Mouse (Mus musculus) CD4-positive, CD25-positive, alpha-beta regulatory T cell (primary cell): Measurements from ENCODE around the gene Josd2. TPM values are rescaled to one million over a fixed set of nuclear protein-coding genes. Genes with fewer than 3 reads are reported as not detected.

Experiments used
- polyA plus RNA-seq: library from polyadenylated mRNA; unstranded; fragments of 100-300 nt; shearing (Covaris generic); gene quantifications from one replicate; pipeline ENCODE4 v1.2.1, GENCODE M21; 2017

The Josd2 gene
- 111 TPM for polyA plus RNA-seq

DNA sequence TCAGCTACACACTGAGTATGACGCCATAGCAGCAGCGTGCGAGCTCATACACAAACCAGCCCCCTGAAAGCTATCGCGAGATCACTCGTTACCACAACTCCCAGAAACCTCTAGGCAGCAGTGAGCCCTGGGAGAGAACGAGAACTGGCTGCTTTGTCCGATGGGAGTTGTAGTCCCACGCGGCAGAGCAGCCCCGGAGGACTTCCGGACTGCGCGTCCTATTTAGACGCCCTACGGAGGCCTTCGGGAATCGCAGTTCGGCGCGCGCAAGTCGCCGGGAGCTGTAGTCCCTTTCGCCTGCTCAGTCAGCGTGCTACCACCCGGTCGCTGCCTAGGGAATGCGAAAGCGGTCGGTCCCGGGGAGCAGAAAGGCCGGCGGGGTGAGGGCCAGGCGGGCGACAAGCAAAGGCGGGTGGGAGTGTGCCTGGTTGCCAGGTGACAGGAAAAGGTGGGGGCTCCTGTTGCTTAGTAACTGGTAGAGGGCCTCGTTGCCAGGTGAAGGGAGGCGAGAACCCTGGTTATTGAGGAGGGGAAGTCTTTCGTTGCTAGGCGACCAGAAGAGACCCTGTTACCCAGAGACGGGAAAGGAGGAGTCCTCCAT is at the start of gene Josd2:
Josd2 (plus strand) TSS at position 170 of the 601 bp plus-strand sequence.

DNA sequence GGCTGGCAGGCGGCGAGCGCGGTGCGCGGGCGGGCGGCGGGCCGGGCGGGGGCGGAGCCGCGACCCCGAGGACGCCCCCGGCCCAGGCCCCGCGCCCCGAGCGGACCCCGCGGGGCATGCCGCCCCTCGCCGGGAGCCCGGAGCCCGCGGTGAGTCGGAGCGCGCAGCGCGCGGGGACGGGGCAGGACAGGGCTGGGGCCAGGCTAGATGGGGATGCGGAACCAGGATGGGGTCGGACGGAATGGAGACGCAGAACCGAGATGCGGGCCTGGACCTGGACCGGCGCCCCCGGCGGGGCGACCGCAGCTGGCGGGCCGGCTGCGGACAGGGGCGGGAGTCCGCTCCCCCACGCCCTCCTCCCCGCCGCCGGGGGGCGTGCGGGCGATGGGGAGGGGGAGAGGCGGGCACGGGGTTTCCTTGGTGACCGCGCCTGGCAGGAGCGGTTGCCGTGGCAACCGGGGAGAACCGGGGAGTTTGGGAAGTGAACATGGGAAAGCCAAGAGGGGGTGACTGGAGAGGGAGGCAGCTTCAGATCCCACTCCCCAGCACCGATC is 38.7 kb upstream of the Josd2 start, which contains the start of gene Lrrc4b:
Lrrc4b (plus strand) TSS at position 51 of the 554 bp plus-strand sequence.

DNA sequence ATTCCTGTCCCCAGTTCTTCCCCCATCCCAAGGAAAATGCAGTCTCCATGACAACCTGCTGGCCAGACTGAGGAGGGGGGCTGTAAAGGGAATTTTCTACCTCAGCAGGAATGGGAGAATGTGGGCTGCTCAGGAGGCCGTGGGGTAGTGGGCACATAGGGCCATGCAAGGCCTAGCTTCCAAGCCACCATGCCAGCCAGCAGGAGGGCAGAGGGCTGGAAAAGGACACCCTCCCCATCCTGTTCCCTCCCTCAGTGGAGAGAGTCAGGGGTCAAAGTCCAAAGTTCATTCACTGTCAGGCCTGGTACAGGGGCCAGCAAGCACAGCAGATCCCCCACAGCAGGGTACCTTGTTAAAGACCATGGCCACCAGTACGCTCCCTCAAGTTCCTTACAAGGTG is 2.7 kb upstream of the Josd2 start, which contains the start of gene Aspdh:
Aspdh (plus strand) TSS at position 281 of the 400 bp plus-strand sequence.

DNA sequence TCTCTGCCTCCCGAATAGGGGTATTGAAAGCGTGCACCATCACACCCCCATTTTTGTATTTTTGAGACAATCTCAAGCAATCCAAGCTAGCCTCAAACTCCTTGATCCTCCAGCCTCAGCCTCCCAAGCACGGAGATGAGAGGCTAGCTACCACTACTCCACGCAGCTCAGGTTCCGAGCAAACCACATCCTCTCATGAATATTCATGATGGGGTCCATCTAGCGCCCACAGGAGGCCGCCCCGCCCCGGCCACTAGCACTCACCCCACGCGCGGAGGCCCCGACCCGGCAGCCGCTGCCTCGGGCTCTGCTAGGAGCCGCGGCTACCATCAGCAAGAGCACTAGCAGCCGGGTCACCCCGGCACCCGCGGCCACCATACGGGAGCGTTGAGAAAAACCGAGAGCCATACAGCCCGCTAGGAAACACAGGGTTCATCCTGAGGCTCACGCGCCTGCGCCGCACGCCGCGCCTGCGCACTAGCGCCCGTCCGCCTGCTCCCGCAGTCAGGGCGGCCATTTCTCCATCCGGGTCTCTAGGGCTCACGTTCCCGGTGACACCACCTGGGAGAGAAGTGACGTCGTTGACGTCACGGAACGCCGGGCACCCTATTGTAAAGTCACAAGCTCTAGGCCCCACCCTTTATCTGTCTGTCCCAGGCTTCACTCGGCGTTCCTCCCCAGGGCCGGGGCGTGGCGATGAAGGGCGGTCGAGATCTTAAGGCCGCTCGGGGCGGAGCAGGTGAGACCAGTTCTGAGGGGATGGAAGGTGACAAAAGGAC is 28.4 kb downstream of the Josd2 start, which contains the start of the genes Emc10 and Fam71e1:
Emc10 (minus strand) TSS at position 538 of the 779 bp plus-strand sequence.
Fam71e1 (plus strand) TSS at position 590 of the 779 bp plus-strand sequence.

Other genes starting within 250 kb of the Josd2 start
- not detected for gene Klk1, start 242.6 kb upstream of the Josd2 start, polyA plus RNA-seq
- gene Gm36864, start 231.8 kb upstream of the Josd2 start, polyA plus RNA-seq, result not detected
- 2.1 TPM for gene 1700028J19Rik, start 221.3 kb upstream of the Josd2 start, polyA plus RNA-seq
- gene 2410002F23Rik, start 221.3 kb upstream of the Josd2 start, polyA plus RNA-seq, result 189 TPM
- 0.28 TPM for gene Acp4, start 210.6 kb upstream of the Josd2 start, polyA plus RNA-seq
- not detected for gene Gm15517, start 206.5 kb upstream of the Josd2 start, polyA plus RNA-seq
- gene Clec11a, start 161.1 kb upstream of the Josd2 start, polyA plus RNA-seq, result 0.31 TPM
- 0.16 TPM for gene Shank1, start 157.7 kb upstream of the Josd2 start, polyA plus RNA-seq
- gene Syt3, start 83.9 kb upstream of the Josd2 start, polyA plus RNA-seq, result 0.28 TPM
- 0.71 TPM for gene 1700008O03Rik, start 82.2 kb upstream of the Josd2 start, polyA plus RNA-seq
- not detected for gene Lrrc4b, start 39.0 kb upstream of the Josd2 start, polyA plus RNA-seq
- 0.28 TPM for gene Aspdh, start 2.6 kb upstream of the Josd2 start, polyA plus RNA-seq
- 188 TPM for gene Emc10, start 28.5 kb downstream of the Josd2 start, polyA plus RNA-seq
- 3.4 TPM for gene Fam71e1, start 28.6 kb downstream of the Josd2 start, polyA plus RNA-seq
- not detected for gene Mybpc2, start 56.7 kb downstream of the Josd2 start, polyA plus RNA-seq
- 0.87 TPM for gene Spib, start 64.1 kb downstream of the Josd2 start, polyA plus RNA-seq
- gene Pold1, start 80.9 kb downstream of the Josd2 start, polyA plus RNA-seq, result 58.9 TPM
- 143 TPM for gene Nr1h2, start 86.0 kb downstream of the Josd2 start, polyA plus RNA-seq
- 1.3 TPM for gene Napsa, start 104.4 kb downstream of the Josd2 start, polyA plus RNA-seq
- not detected for gene Kcnc3, start 122.7 kb downstream of the Josd2 start, polyA plus RNA-seq
- gene Myh14, start 202.9 kb downstream of the Josd2 start, polyA plus RNA-seq, result not detected
- gene Izumo2, start 240.8 kb downstream of the Josd2 start, polyA plus RNA-seq, result not detected